Mouse (Mus musculus) midbrain, embryonic 13.5 days (tissue): ENCODE data around the gene Tmem158. TPM values are rescaled to one million over a fixed set of nuclear protein-coding genes. Genes with fewer than 3 reads are reported as not detected.

Experiments
- ATAC-seq: fragments of 200-750 bp; cut with Nextera tagmentation; 2 replicates; pipeline ENCODE4 v1.8.0; 2017; ENCODE audit warnings: mild to moderate bottlenecking, moderate TSS enrichment, moderate library complexity
- H3K27ac ChIP-seq: fragments of 300-500 bp; sonication (generic); 2 replicates; pipeline ENCODE4 v1.5.1; 2015; ENCODE audit warnings: inconsistent platforms, mild to moderate bottlenecking, moderate library complexity
- H3K27me3 ChIP-seq: fragments of 300-500 bp; sonication (generic); 2 replicates; pipeline ENCODE4 v1.6.1; 2015; ENCODE audit warnings: mild to moderate bottlenecking, inconsistent platforms
- H3K36me3 ChIP-seq: fragments of 300-500 bp; sonication (generic); 2 replicates; pipeline ENCODE4 v1.6.1; 2015; ENCODE audit warnings: mild to moderate bottlenecking, inconsistent platforms
- H3K4me1 ChIP-seq: fragments of 300-500 bp; sonication (generic); replicated peaks from 2 replicates; pipeline ENCODE4 v1.6.1; 2015; ENCODE audit warnings: inconsistent platforms
- H3K4me2 ChIP-seq: fragments of 300-500 bp; sonication (generic); replicated peaks from 2 replicates; pipeline ENCODE4 v1.6.1; 2015; ENCODE audit warnings: moderate library complexity, mild to moderate bottlenecking, inconsistent platforms
- H3K4me3 ChIP-seq: fragments of 300-500 bp; sonication (generic); replicated peaks from 2 replicates; pipeline ENCODE4 v1.5.1; 2015; ENCODE audit warnings: mild to moderate bottlenecking, inconsistent platforms
- H3K9ac ChIP-seq: fragments of 300-500 bp; sonication (generic); replicated peaks from 2 replicates; pipeline ENCODE4 v1.6.1; 2015; ENCODE audit warnings: mild to moderate bottlenecking, inconsistent platforms
- H3K9me3 ChIP-seq: fragments of 300-500 bp; sonication (generic); 2 replicates; pipeline ENCODE4 v1.6.1; 2016; ENCODE audit warnings: mild to moderate bottlenecking, inconsistent platforms
- WGBS: fragments of 180-500 bp; shearing (Covaris S2); methylation state at CpG from one replicate; pipeline ENCODE4 v1.1.7; 2015; 5-methylcytosine and 5-hydroxymethylcytosine counted together
- polyA plus RNA-seq: library from polyadenylated mRNA; unstranded; fragments of >200 nt; fragmentation: Nextera tagmentation; extraction: Ambion mirVana; gene quantifications from 2 replicates; pipeline ENCODE4 v1.2.1, GENCODE M21; 2015

Tmem158 gene
- polyA plus RNA-seq = 14.0 and 17.0 TPM in 2 replicates

DNA sequence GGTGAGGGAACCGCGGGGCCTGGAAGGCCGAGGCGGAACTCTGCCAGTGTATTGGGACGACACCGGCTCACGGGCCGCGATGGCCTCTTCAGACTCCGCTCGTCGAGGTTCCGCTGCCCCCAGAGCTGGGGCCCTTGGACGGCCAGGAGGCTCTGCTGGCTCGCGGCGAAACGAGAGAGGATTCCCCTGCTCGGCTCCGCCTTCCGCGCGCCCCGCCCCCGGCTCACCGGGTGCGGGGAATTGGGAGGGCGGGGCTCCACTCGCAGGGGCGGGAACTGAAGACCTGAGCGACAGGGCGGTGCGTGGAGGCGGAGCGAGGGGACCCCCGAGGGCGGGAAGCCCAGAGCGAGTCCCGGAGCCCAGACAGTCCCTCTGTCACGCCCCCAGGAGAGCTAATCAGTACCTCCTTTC, at the start of gene Tmem158:
Gene Tmem158, minus strand, starts transcription at position 154 of the 411 bp plus-strand sequence.
- peak within 1 kb of the TSS; percentile 74 for H3K4me3 ChIP-seq
- under 1% methylated on average over 36 of the region's 40 CpGs for WGBS
- no peaks in the 10 kb centered on the region for H3K36me3 ChIP-seq
- peak within 1 kb of the TSS; percentile 82 for H3K27ac ChIP-seq
- H3K4me2 ChIP-seq = peak within 1 kb of the TSS; percentile 87
- H3K4me1 ChIP-seq = no peaks in the 10 kb centered on the region
- peak; percentile 89 for ATAC-seq
- no peaks in the 10 kb centered on the region for H3K9me3 ChIP-seq
- H3K27me3 ChIP-seq = peaks cover 35% of the 10 kb centered on the region
- peak within 1 kb of the TSS; percentile 79 for H3K9ac ChIP-seq

DNA sequence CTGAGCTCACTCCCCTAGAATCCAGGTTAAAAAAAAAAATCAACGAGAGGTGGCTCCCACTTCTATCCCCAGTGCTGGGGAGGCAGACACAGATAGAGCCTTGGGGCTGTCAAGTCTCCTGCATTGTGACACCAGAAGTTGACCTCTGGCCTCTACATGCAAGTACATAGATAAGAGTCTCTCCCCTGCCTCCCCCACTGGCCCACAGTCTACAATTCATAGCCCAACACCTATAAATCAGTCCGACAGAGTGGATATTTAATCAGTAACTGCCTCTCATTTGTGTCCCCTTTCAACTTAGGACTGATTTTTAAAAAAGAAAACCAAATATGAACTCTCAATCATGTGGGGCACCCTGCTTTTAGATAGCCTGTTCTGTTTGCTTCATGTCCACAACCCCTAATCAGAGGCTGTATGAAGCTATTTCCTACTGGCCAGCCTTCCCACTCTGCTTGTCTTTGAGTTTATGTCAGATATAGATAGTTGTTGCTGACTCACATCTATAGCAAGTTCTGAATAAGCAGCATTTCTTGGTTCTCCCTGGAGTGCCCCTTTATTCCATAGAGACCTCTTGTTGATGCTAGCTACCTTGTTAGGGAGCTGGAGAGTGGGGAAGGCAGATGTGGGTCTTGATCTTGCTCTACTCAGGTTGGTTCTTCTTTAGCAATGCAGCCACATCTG, 49.3 kb upstream of the Tmem158 start:
- WGBS = 61% methylated on average over 2 of the region's 2 CpGs
- H3K9me3 ChIP-seq = no peaks in the 10 kb centered on the region
- no peak overlapping the region for H3K9ac ChIP-seq
- H3K4me3 ChIP-seq = no peak overlapping the region
- H3K27me3 ChIP-seq = no peaks in the 10 kb centered on the region
- no peak overlapping the region for H3K27ac ChIP-seq
- H3K4me2 ChIP-seq = no peak overlapping the region
- no peaks in the 10 kb centered on the region for H3K4me1 ChIP-seq
- ATAC-seq = no peak
- no peaks in the 10 kb centered on the region for H3K36me3 ChIP-seq

DNA sequence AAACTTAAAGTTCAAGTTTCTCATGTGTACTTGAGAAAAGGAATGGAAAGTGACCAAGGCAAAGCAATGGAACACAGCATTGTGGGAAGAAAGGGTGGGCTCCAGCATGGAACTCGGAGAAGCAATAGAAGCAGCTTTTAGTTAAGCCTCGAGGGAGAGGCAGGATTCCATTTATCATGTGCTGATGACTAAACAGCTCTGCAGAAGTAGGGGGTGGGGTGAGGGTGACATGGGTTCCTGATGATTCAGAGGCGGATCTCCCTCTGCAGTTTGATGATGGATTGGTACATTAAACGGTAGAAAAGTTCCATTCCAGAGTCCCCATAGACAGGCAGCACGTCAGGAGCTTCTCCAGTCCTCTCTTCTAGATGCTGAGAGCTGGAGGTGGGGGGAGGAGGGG, 48.5 kb upstream of the Tmem158 start:
- H3K9me3 ChIP-seq = no peaks in the 10 kb centered on the region
- no peaks in the 10 kb centered on the region for H3K4me1 ChIP-seq
- H3K27me3 ChIP-seq = no peaks in the 10 kb centered on the region
- H3K4me2 ChIP-seq = no peak overlapping the region
- H3K36me3 ChIP-seq = no peaks in the 10 kb centered on the region
- H3K4me3 ChIP-seq = no peak overlapping the region
- H3K27ac ChIP-seq = no peak overlapping the region
- 70% methylated on average over 5 of the region's 5 CpGs for WGBS
- no peak for ATAC-seq
- H3K9ac ChIP-seq = no peak overlapping the region

DNA sequence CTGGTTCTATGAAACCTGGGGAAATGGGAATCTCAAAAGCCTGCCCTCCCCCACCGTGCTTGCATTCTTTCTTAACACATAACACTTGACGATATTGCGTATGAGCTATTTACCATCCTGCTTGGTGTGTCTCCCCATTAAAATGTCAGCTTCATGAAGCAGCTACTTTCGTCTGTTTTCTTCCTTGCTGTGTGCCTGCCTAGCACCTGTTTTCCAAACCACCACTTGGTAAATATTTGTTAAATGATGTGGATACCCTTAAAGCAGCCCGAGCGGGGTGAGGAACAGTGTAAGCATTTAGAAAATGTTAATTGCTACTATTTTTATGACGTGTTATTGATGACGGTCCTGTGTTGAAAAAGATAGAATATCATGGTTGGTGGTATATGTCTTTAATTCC, 44.4 kb upstream of the Tmem158 start:
- ATAC-seq = no peak
- Histone ChIP-seq H3K4me1 (no peaks in the 10 kb centered on the region), H3K9ac (no peak overlapping the region), H3K4me3 (no peak overlapping the region), H3K27me3 (no peaks in the 10 kb centered on the region), H3K27ac (no peak overlapping the region), H3K4me2 (no peak overlapping the region), H3K36me3 (no peaks in the 10 kb centered on the region), H3K9me3 (no peaks in the 10 kb centered on the region)
- 93% methylated on average over 8 of the region's 8 CpGs for WGBS

DNA sequence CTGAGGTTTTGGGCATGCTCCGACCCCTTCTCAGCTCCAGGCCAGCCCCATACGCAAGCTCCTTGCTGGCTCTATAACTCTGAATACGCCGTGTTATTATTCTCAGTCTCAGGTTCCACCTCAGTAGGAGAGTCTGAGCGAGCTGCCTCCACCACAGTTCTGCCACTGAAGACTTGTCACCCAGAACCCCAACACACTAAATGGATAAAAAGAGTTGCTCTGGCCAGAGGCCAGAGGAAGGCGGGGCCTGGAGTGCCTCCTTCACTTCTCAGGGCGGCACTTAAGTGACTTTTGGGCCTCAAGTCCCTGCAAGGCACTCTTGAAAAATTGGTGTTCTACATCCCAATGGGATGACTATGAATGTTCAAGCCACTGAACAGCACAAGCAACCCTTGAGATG, 43.4 kb upstream of the Tmem158 start:
- H3K9ac ChIP-seq = no peak overlapping the region
- 92% methylated on average over 7 of the region's 7 CpGs for WGBS
- no peaks in the 10 kb centered on the region for H3K36me3 ChIP-seq
- no peak overlapping the region for H3K27ac ChIP-seq
- no peak for ATAC-seq
- no peak overlapping the region for H3K4me3 ChIP-seq
- no peaks in the 10 kb centered on the region for H3K4me1 ChIP-seq
- no peaks in the 10 kb centered on the region for H3K27me3 ChIP-seq
- no peaks in the 10 kb centered on the region for H3K9me3 ChIP-seq
- no peak overlapping the region for H3K4me2 ChIP-seq

GRCm38 (mm10) chr9:123302759-123303313, 42.3 kb upstream of the Tmem158 start:
- no peak overlapping the region for H3K4me3 ChIP-seq
- H3K27me3 ChIP-seq = no peaks in the 10 kb centered on the region
- H3K36me3 ChIP-seq = no peaks in the 10 kb centered on the region
- 88% methylated on average over 2 of the region's 2 CpGs for WGBS
- no peak for ATAC-seq
- H3K27ac ChIP-seq = no peak overlapping the region
- H3K4me1 ChIP-seq = no peaks in the 10 kb centered on the region
- no peak overlapping the region for H3K9ac ChIP-seq
- H3K9me3 ChIP-seq = no peaks in the 10 kb centered on the region
- H3K4me2 ChIP-seq = no peak overlapping the region

DNA sequence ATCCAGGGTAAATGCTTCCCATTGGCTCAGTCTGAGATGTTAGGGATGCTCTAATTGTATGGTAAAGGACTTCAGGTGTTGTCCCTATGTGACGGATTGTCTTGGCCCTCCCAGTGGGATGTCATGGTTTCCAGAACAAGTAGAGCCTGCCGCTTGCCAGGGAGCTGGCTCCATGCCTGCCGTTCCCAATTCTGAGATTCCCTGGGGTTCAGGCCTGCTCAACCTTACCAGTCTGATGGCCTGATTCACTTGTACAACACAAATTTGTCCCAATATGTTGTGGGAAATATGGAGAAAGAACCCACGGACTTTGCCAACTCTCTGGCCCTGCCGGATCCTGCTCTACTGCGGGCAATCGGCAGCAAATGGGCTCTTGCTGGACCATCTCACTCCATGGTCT, 37.3 kb upstream of the Tmem158 start:
- Histone ChIP-seq H3K4me2 (no peak overlapping the region), H3K9me3 (no peaks in the 10 kb centered on the region), H3K9ac (no peak overlapping the region), H3K4me1 (no peaks in the 10 kb centered on the region), H3K27me3 (no peaks in the 10 kb centered on the region), H3K4me3 (no peak overlapping the region), H3K27ac (no peak overlapping the region), H3K36me3 (no peaks in the 10 kb centered on the region)
- 89% methylated on average over 7 of the region's 7 CpGs for WGBS
- no peak for ATAC-seq

- Histone ChIP-seq H3K27ac (no peak overlapping the region), H3K36me3 (no peaks in the 10 kb centered on the region), H3K9ac (no peak overlapping the region), H3K4me3 (no peak overlapping the region), H3K9me3 (no peaks in the 10 kb centered on the region), H3K27me3 (no peaks in the 10 kb centered on the region), H3K4me1 (no peaks in the 10 kb centered on the region), H3K4me2 (no peak overlapping the region)
- no peak for ATAC-seq
Measured at GRCm38 (mm10) chr9:123296229-123296628, 35.7 kb upstream of the Tmem158 start.

GRCm38 (mm10) chr9:123294581-123294980, 34.0 kb upstream of the Tmem158 start:
- Histone ChIP-seq H3K27ac (no peak overlapping the region), H3K4me2 (no peak overlapping the region), H3K4me1 (no peaks in the 10 kb centered on the region), H3K4me3 (no peak overlapping the region), H3K9ac (no peak overlapping the region), H3K36me3 (no peaks in the 10 kb centered on the region), H3K27me3 (no peaks in the 10 kb centered on the region), H3K9me3 (no peaks in the 10 kb centered on the region)
- WGBS = 93% methylated on average over 5 of the region's 5 CpGs
- no peak for ATAC-seq

DNA sequence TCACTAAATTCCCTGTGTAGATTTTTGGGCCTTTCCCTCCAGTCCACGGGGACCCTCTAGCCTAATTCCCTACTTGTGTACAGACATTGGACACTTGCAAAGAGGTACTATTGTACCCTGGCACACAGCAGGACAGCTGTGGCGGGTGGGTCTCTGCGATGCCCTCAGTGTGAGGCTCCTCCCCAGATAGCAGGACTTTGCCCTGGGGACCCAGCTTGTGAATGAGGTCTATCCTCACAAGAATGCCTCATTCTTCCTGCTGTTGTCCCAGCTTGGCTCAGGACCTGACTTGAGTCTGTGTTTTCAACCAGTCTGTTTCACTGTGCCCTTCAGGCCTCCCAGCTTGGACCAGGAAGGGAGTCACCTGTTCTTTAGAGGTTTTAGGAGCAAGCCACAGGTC, 27.8 kb upstream of the Tmem158 start:
- no peaks in the 10 kb centered on the region for H3K27me3 ChIP-seq
- ATAC-seq = no peak
- H3K27ac ChIP-seq = no peak overlapping the region
- no peak overlapping the region for H3K9ac ChIP-seq
- no peak overlapping the region for H3K4me2 ChIP-seq
- H3K4me1 ChIP-seq = no peaks in the 10 kb centered on the region
- H3K9me3 ChIP-seq = no peaks in the 10 kb centered on the region
- 83% methylated on average over 3 of the region's 3 CpGs for WGBS
- no peak overlapping the region for H3K4me3 ChIP-seq
- H3K36me3 ChIP-seq = no peaks in the 10 kb centered on the region

- H3K27me3 ChIP-seq = no peaks in the 10 kb centered on the region
- no peak for ATAC-seq
- WGBS = 54% methylated on average over 4 of the region's 4 CpGs
- H3K9me3 ChIP-seq = no peaks in the 10 kb centered on the region
- no peak overlapping the region for H3K27ac ChIP-seq
- H3K4me1 ChIP-seq = no peaks in the 10 kb centered on the region
- H3K4me3 ChIP-seq = no peak overlapping the region
- no peaks in the 10 kb centered on the region for H3K36me3 ChIP-seq
- no peak overlapping the region for H3K4me2 ChIP-seq
- H3K9ac ChIP-seq = no peak overlapping the region
Measured at GRCm38 (mm10) chr9:123285623-123286022, 25.1 kb upstream of the Tmem158 start.

DNA sequence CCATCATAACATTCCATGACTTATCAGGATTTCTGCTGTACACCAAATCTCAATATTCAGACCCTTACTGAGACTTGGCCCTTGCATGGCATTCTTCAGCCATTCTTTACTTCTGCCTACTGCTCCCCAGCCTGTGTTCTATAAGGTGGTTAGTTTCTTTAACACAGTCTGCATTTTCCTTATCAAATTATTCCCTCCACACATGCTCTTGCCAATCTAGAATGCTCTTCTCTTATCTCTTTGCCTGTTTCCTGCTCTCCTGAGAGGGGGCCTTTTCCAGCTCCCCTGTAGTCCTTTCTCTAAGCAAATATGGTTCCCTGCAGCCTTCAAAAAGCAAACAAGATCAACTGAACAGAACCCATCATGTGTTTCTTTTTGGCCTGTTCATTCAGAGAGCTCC, 20.2 kb upstream of the Tmem158 start:
- Histone ChIP-seq H3K4me1 (no peaks in the 10 kb centered on the region), H3K36me3 (no peaks in the 10 kb centered on the region), H3K4me3 (no peak overlapping the region), H3K9me3 (no peaks in the 10 kb centered on the region), H3K27ac (no peak overlapping the region), H3K9ac (no peak overlapping the region), H3K4me2 (no peak overlapping the region), H3K27me3 (no peaks in the 10 kb centered on the region)
- ATAC-seq = no peak

- Histone ChIP-seq H3K9ac (no peak overlapping the region), H3K4me3 (no peak overlapping the region), H3K4me1 (no peaks in the 10 kb centered on the region), H3K4me2 (no peak overlapping the region), H3K27me3 (no peaks in the 10 kb centered on the region), H3K36me3 (no peaks in the 10 kb centered on the region), H3K9me3 (no peaks in the 10 kb centered on the region), H3K27ac (no peak overlapping the region)
- 77% methylated on average over 2 of the region's 2 CpGs for WGBS
- no peak for ATAC-seq
Measured at GRCm38 (mm10) chr9:123278003-123278402, 17.4 kb upstream of the Tmem158 start.
